Mouse (Mus musculus) ZHBTc4 (cell line): ENCODE results near the gene Rrh.

Experiments used
- DNase-seq: peaks from one replicate; pipeline ENCODE4 v3.0.0-alpha.2; 2011; ENCODE audit warnings: low read depth, low spot score

Rrh gene

GRCm38 (mm10) chr3:129822206-129822775 is at the start of gene Rrh:
Gene Rrh (minus strand): TSS chr3:129822587.
- DNase-seq, result no peak

GRCm38 (mm10) chr3:129863698-129864097 is 41.3 kb upstream of the Rrh start:
- DNase-seq, result peak; percentile 83

- DNase-seq, result peak; percentile 38
Measured at GRCm38 (mm10) chr3:129862592-129862991, 40.2 kb upstream of the Rrh start.

GRCm38 (mm10) chr3:129846846-129847245 is 24.5 kb upstream of the Rrh start:
- no peak for DNase-seq

- no peak for DNase-seq
Measured at GRCm38 (mm10) chr3:129845868-129846267, 23.5 kb upstream of the Rrh start.

- peak; percentile 82 for DNase-seq
Measured at GRCm38 (mm10) chr3:129838017-129838416, 15.6 kb upstream of the Rrh start.

GRCm38 (mm10) chr3:129836965-129837364 is 14.6 kb upstream of the Rrh start:
- DNase-seq, result no peak

GRCm38 (mm10) chr3:129836051-129836697 is 13.8 kb upstream of the Rrh start:
- peak; percentile 47 for DNase-seq

- no peak for DNase-seq
Measured at GRCm38 (mm10) chr3:129835388-129835934, 13.1 kb upstream of the Rrh start, which contains the start of gene Cfi. Gene Cfi (plus strand): TSS chr3:129835884.

GRCm38 (mm10) chr3:129831035-129831568 is 8.7 kb upstream of the Rrh start, which contains the start of gene Gar1:
Gene Gar1 (minus strand): TSS chr3:129831396.
- DNase-seq, result peak; percentile 98

GRCm38 (mm10) chr3:129830626-129831025 is 8.2 kb upstream of the Rrh start:
- no peak for DNase-seq

- peak; percentile 39 for DNase-seq
Measured at GRCm38 (mm10) chr3:129827691-129828090, 5.3 kb upstream of the Rrh start.

GRCm38 (mm10) chr3:129826691-129827090 is 4.3 kb upstream of the Rrh start:
- DNase-seq, result no peak

- no peak for DNase-seq
Measured at GRCm38 (mm10) chr3:129824891-129825290, 2.5 kb upstream of the Rrh start.

GRCm38 (mm10) chr3:129824146-129824545 is 1.8 kb upstream of the Rrh start:
- DNase-seq, result no peak

- DNase-seq, result peak; percentile 71
Measured at GRCm38 (mm10) chr3:129823293-129823692, 906 bp upstream of the Rrh start.

- DNase-seq, result no peak
Measured at GRCm38 (mm10) chr3:129821736-129822135, 651 bp downstream of the Rrh start.

GRCm38 (mm10) chr3:129820847-129821246 is 1.5 kb downstream of the Rrh start:
- no peak for DNase-seq

GRCm38 (mm10) chr3:129803765-129804164 is 18.6 kb downstream of the Rrh start, which contains the start of gene Lrit3:
Gene Lrit3 (minus strand): TSS chr3:129804030.
- peak; percentile 16 for DNase-seq

GRCm38 (mm10) chr3:129799011-129799410 is 23.4 kb downstream of the Rrh start:
- DNase-seq, result no peak

- no peak for DNase-seq
Measured at GRCm38 (mm10) chr3:129798551-129798950, 23.8 kb downstream of the Rrh start.

GRCm38 (mm10) chr3:129797341-129797740 is 25.0 kb downstream of the Rrh start:
- no peak for DNase-seq

- no peak for DNase-seq
Measured at GRCm38 (mm10) chr3:129793801-129794200, 28.6 kb downstream of the Rrh start.
